Mouse (Mus musculus) stomach, postnatal 0 days (tissue): Measurements from ENCODE around the gene Adcy9.

Experiments
- CTCF ChIP-seq: IDR thresholded peaks from 2 replicates; pipeline ENCODE4 v1.5.1; 2016; ENCODE audit warnings: antibody characterized with exemption, low read depth, mild to moderate bottlenecking, moderate library complexity
- EP300 ChIP-seq: optimal IDR thresholded peaks from 2 replicates; pipeline ENCODE3; 2016; ENCODE audit warnings: antibody characterized with exemption

GRCm38 (mm10) chr16:4320856-4321255, 99.4 kb downstream of the Adcy9 start:
- TF ChIP-seq EP300 (no peak), CTCF (no peak)
